Mouse (Mus musculus) layer of hippocampus, postnatal 10 days (tissue): ENCODE data around the gene Atp6v0e. TPM values are rescaled to one million over a fixed set of nuclear protein-coding genes. Genes with fewer than 3 reads are reported as not detected.

Experiments used
- DNase-seq, 2 experiments: peaks; one replicate each; pipeline ENCODE4 v3.0.0; 2021; ENCODE audit warnings: low spot score in 2 of 2
- total RNA-seq, 2 experiments: library from RNA; stranded (reverse); gene quantifications; 2 replicates each; pipeline ENCODE4 v1.2.3; 2021

Atp6v0e gene
- total RNA-seq, 2 experiments from 2014 or later, result 35.5 to 38.6 TPM

GRCm38 (mm10) chr17:26639791-26640190 is 23.2 kb upstream of the Atp6v0e start:
- DNase-seq, result no peak

GRCm38 (mm10) chr17:26640286-26640740 is 22.7 kb upstream of the Atp6v0e start:
- no peak for DNase-seq

- no peak for DNase-seq
Measured at GRCm38 (mm10) chr17:26643456-26643855, 19.6 kb upstream of the Atp6v0e start.

DNA sequence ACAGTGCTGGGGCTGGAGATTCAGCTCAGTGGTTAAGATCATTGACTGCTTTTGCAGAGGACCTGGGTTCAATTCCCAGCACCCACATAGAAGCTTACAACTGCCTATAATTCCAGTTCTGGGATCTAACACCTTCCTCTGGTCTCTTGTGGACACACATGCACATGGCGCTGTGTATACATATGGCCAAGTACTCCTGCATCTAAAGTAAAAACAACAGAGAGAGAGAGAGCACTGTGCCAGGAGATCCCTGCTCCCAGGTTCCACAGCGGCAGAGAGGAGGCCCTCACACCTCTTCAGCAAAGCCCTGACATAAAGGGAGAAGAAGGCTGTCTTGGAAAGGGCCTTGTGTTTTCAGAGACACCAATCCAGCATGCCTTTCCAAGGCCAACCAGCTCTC is 19.0 kb upstream of the Atp6v0e start:
- no peak for DNase-seq

DNA sequence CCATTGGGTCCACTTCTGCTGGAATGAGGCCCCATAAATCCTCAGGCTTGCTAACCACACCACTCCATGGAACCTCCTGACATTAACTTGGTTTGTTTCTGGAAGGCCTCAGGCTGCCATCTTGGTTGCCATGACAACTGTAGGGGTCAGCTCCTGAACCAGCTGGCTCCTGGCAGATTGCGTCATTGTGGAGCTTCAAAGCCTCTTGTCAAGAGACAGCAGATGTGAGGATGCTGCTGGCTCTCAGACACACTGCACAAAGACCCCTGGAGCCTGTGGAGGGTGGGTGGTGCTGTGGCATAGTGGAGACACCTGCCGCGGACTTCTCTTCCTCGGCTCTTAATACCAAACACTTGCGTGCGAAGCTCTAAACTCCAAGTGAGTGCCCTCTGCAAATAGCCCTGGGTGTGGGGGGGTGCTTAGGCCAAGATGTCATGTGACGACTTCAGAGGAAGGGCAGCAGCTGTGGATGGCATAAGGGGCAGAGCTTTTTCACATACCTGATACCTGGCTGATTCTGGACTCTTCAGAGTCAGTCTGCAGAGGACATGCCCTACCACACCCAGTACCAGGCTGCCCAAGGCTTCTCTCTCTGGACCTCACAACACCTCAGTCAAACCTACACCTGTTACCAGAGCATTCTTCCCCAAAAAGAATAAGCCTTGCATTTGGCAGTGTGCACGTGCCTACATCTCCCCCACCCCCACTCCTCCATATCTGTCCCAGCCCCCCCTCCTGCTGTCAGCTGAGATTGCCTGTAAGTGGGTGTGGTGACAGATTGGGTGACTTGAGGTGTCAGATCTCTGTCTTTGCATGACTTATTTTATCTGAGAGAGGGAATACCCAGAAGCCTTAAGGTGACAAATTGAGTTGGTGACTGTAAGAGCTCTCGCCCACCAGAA is 18.3 kb upstream of the Atp6v0e start:
- DNase-seq, result no peak

DNA sequence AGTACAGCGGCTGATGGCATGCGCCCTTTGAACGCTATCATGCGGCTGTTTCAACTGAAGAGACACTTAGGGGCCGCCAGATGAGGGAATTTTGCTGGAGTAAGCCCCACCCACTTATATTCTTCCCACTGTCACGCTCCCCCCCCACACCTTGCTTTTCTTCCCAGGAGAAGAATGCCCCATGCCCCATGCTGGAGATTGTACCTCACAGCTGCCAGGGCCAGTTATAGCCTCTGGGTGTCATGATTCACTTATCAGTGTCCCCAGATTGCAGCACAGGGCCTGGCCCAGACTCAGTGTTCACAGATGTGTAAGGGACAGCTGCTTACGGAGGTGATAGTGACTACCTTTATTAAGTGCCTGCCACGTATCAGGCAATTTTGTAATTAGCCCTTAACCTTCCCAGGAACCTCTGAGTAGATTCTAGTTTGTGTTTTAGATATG is 17.6 kb upstream of the Atp6v0e start:
- no peak for DNase-seq

- DNase-seq, result no peak
Measured at GRCm38 (mm10) chr17:26647283-26647682, 15.7 kb upstream of the Atp6v0e start.

- DNase-seq, result no peak
Measured at GRCm38 (mm10) chr17:26649565-26649964, 13.5 kb upstream of the Atp6v0e start.

DNA sequence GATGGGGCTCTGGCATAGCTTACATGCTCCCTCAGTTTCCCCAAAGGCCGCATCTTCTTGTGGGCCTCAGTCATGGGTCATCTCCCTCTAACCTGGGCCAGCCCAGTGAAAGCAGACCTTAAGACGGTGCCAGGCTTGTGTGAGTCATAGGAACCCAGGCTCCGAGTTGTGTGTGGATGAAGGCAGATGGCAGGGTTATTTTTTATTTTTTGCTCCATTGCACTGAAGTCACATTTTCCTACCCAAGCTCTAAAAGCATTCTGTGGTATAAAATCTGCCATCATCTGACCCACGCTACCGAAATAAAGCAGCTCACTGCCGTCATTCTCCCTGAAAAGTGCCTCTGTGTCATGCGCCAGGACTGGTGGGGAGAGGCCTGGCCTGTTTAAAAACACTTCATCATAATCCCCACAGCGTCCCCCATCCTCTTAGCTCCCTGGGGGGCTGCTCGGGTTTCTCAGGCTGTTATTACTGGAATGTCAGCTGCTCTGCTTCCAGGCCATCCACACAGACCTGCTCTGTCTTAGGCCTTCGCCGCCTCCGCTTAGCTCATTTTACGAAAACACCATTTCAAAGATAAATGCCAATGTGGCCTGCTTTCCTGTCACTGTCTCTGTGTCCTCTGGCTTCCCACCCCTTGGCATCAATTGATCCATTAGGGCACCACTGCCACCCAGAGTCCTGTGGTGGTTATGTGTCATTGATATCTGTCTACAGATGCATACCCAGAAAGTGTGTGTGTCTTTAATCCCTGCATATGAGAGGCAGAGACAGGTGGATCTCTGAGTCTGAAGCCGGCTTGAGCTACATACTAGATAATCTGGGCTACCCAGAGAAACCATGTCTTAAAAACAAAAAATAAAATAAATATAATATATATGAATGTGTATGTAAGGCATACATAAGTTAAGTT is 12.3 kb upstream of the Atp6v0e start:
- DNase-seq, result peak in 1 of 2 experiments; percentile 48

- no peak for DNase-seq
Measured at GRCm38 (mm10) chr17:26658854-26659572, 4.0 kb upstream of the Atp6v0e start.

GRCm38 (mm10) chr17:26659573-26659915 is 3.5 kb upstream of the Atp6v0e start:
- no peak for DNase-seq

- DNase-seq, result peak; percentile 88 to 90
Measured at GRCm38 (mm10) chr17:26660192-26660912, 2.7 kb upstream of the Atp6v0e start.

- DNase-seq, result no peak
Measured at GRCm38 (mm10) chr17:26662204-26662603, 827 bp upstream of the Atp6v0e start.

- DNase-seq, result no peak
Measured at GRCm38 (mm10) chr17:26665600-26665999, 2.6 kb downstream of the Atp6v0e start.

- DNase-seq, result peak in 1 of 2 experiments; percentile 19
Measured at GRCm38 (mm10) chr17:26671268-26671667, 8.2 kb downstream of the Atp6v0e start.

GRCm38 (mm10) chr17:26675845-26676244 is 12.8 kb downstream of the Atp6v0e start:
- no peak for DNase-seq

GRCm38 (mm10) chr17:26676252-26676615 is 13.2 kb downstream of the Atp6v0e start:
- peak; percentile 82 to 88 for DNase-seq

DNA sequence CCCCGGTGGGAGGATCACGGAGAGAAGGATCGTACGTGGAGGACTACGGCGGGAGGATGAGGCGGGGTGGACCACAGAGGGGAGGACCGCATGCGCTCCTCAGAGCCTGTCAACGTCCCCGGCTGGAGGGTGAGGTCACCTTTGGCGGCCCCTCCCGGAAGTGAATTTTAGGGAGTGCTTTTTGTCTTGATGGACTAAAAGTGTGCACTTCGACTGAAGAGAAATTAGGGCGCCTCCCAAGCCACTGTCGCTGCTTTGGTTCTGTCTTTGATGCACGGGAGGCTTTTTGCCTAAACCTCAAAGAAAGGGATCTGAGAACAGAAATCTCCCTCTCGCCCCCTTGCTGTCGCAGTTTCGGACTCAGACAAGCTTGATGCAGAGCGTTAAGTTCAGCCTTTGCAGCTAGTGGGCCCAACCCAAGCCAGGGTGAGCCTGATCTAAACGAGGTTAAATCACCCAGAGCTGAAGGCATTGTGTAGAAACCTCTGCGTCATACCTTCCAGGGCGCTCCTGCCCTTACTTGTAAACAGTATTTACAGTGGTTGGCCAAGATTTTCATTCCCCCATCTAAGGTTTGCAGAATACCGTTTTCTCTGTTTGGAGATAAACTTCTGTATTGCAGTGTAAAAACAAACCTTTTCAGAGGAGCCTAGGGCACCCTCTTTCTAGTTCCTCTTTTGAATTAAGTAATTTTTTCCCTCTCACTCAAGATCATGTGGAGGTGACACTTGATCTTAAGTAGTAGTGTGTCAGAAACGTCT is 13.8 kb downstream of the Atp6v0e start:
- DNase-seq, result no peak

DNA sequence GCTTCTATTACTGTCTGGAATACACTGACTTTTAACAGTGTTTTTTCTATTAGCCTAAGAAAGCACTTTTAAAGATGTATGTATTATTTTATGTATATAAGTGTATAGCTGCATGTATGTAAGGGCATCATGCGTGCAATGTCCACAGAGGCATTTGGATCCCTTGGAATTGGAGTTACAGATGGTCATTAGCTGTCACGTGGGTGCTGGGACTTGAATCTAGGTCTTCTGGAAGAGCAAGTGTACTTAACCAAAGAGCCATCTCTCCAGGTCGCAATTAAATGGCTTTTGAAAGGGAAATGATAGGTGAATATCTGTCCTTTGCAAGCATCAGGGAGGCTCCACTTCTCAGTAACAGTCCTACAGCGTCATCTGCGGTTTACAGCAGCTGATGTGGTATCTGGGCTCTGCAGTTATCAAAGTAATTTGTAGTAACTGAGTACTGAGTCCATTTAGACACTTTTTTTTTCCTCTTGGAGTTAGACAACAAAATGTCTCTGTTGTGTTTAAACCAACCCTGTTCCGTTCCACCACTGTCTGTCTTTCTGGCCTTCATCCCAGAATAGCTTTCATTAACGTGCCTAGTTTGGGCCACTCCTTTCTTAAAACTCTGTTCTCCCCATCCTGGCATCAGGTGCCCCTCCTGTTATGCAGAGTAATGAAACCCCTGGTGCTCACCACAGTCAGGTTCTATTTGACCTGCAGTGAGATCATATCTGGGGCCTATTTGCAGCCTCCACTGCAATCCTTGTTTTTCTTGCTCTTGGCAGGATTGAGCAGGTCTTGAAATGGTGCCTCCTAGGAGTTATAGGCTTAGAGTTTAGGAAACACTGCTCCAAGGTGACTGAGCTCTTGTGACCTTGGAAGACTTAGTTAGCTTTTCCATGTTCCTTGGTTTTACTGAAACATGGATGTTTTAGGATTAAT is 14.9 kb downstream of the Atp6v0e start:
- no peak for DNase-seq
